20 mouse cellular contexts compared by ENCODE assay signal in the genomic region with DNA sequence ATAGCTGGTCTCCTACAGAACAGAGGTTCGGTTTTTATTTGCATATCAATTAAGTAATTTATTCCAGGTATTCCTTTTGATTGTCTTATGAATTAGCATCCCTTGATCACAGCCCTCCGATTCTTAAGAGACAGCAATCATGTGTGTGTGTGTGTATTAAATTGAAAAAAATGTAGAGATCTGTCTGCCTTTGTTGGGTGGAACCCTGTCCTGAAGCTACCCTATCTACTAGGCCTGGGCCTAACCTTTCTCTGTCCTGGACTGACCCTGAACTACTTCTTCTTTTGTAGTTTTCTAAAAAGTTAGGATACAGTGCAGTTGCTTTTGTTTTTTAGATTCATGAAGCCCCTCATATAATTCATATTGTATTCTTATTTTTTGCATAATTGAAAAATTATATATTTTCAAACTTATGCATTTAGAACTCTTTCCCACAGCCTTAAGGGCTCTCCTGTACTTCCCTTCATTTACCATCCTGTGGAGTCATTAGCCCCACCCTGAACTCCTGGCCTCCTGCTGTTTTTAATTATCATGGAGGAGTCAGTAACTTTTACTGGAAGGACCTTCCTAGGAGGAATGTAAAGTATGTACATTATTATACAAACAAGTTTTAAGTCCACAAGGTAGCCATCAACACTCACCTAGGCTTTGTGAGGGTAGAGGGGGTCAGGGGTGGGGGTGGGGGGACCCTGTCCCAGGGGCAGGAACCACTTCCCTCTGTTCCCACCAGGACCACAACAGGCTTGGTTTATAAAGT.
DNase-seq lines count a peak whose midpoint lies in the region; ATAC-seq and TF ChIP-seq lines count a peak whose summit lies in the region.
"Had no signal": no experiment of that assay in that cellular context is flagged by ENCODE, and none has a peak within 500 bp of the region (broad histone marks: within the 10 kb centered on the region; RNA-seq: fewer than 3 reads in every experiment).

No protein-coding gene starts in this region.

- H3K4me2 ChIP-seq in limb, embryonic 13.5 days (replicated peaks), result no peak overlapping the region
- H3K4me2 ChIP-seq: heart, embryonic 11.5 days; hindbrain, embryonic 12.5 days; hindbrain, embryonic 15.5 days had no signal

- H3K27me3 ChIP-seq in ES-Bruce4 (ENCODE audit: control insufficient read depth, insufficient read depth, low read length, poor library complexity, severe bottlenecking), result no peaks in the 10 kb centered on the region
- no peaks in the 10 kb centered on the region for H3K27me3 ChIP-seq in limb, embryonic 13.5 days
- no peaks in the 10 kb centered on the region for H3K27me3 ChIP-seq in heart, embryonic 10.5 days (ENCODE audit: insufficient read depth, poor library complexity, severe bottlenecking)
- H3K27me3 ChIP-seq: hindbrain, embryonic 12.5 days; hindbrain, embryonic 15.5 days had no signal

- peaks cover 2% of the 10 kb centered on the region for H3K4me1 ChIP-seq in ES-Bruce4 (ENCODE audit: control insufficient read depth, insufficient read depth, low read length)
- H3K4me1 ChIP-seq in limb, embryonic 13.5 days, result no peaks in the 10 kb centered on the region
- H3K4me1 ChIP-seq in heart, embryonic 10.5 days, result no peaks in the 10 kb centered on the region
- H3K4me1 ChIP-seq: hindbrain, embryonic 12.5 days; hindbrain, embryonic 15.5 days had no signal

- peak; percentile 92 for DNase-seq in ES-CJ7 (ENCODE audit: low read depth, low spot score)
- peak; percentile 91 for DNase-seq in ZHBTc4 (ENCODE audit: low read depth, low spot score)
- no peak for DNase-seq in heart, embryonic 10.5 days (ENCODE audit: low spot score)
- no peak for DNase-seq in gastrocnemius, adult 2 months
- DNase-seq: adrenal gland, postnatal 10 days; adrenal gland, postnatal 36 days; cerebellum, adult 18-20 months; cerebellum, adult 9-10 months; cerebellum, postnatal 14 days; forebrain, postnatal 0 days; gastrocnemius, postnatal 25 days; heart, adult 2 months had no signal

- no peak overlapping the region for H3K4me3 ChIP-seq in ES-Bruce4 (ENCODE audit: low read depth, low read length)
- no peak overlapping the region for H3K4me3 ChIP-seq in limb, embryonic 13.5 days
- H3K4me3 ChIP-seq in heart, embryonic 10.5 days, result no peak overlapping the region
- H3K4me3 ChIP-seq in gastrocnemius, adult 2 months, result no peak overlapping the region
- H3K4me3 ChIP-seq: heart, adult 2 months; hindbrain, embryonic 12.5 days; hindbrain, embryonic 15.5 days had no signal

- H3K9me3 ChIP-seq in ES-Bruce4 (replicated peaks; ENCODE audit: control insufficient read depth, insufficient read depth, low read length, poor library complexity, severe bottlenecking), result no peaks in the 10 kb centered on the region
- no peaks in the 10 kb centered on the region for H3K9me3 ChIP-seq in limb, embryonic 13.5 days
- no peaks in the 10 kb centered on the region for H3K9me3 ChIP-seq in heart, embryonic 10.5 days
- H3K9me3 ChIP-seq: hindbrain, embryonic 12.5 days; hindbrain, embryonic 15.5 days had no signal

- no peak for TF ChIP-seq POLR2A in ES-Bruce4 (IDR thresholded peaks at IDR 0.05; ENCODE audit: insufficient read depth, low read length)

- no peak overlapping the region for H3K9ac ChIP-seq in ES-Bruce4 (ENCODE audit: low read depth, poor library complexity, severe bottlenecking)
- H3K9ac ChIP-seq in limb, embryonic 13.5 days, result no peak overlapping the region
- H3K9ac ChIP-seq: forebrain, postnatal 0 days; hindbrain, embryonic 12.5 days; hindbrain, embryonic 15.5 days had no signal

- 0 out of 2 replicates have a peak, but pooled peaks have one; percentile 42 for TF ChIP-seq EP300 in ES-Bruce4 (IDR thresholded peaks at IDR 0.05; ENCODE audit: insufficient read depth, low read depth, low read length)

- TF ChIP-seq CTCF in ES-Bruce4 (IDR thresholded peaks at IDR 0.05; ENCODE audit: low read depth, low read length), result no peak
- no peak for TF ChIP-seq CTCF in gastrocnemius, adult 2 months (IDR thresholded peaks at IDR 0.05)

- ATAC-seq in limb, embryonic 13.5 days (ENCODE audit: low FRiP score, low read depth), result peak; percentile 57; the same call in 1 of the 2 replicates
- ATAC-seq: CD4-positive, CD25-positive, alpha-beta regulatory T cell, adult 4 months; forebrain, embryonic 14.5 days; forebrain, postnatal 0 days; intestine, postnatal 0 days had no signal

- H3K27ac ChIP-seq in ES-Bruce4 (ENCODE audit: insufficient read depth, low read length), result peak overlapping the region; percentile 59; the same call in 1 of the 2 replicates
- no peak overlapping the region for H3K27ac ChIP-seq in limb, embryonic 13.5 days
- H3K27ac ChIP-seq in heart, embryonic 10.5 days, result no peak overlapping the region
- no peak overlapping the region for H3K27ac ChIP-seq in gastrocnemius, adult 2 months
- H3K27ac ChIP-seq: heart, adult 2 months; hindbrain, embryonic 12.5 days; hindbrain, embryonic 15.5 days had no signal

- WGBS in limb, embryonic 13.5 days, result 73% methylated on average over 2 of the region's 2 CpGs
- 89% methylated on average over 2 of the region's 2 CpGs for WGBS in heart, embryonic 10.5 days

- no peaks in the 10 kb centered on the region for H3K36me3 ChIP-seq in ES-Bruce4 (ENCODE audit: control insufficient read depth, insufficient read depth, low read length, poor library complexity, severe bottlenecking)
- H3K36me3 ChIP-seq in limb, embryonic 13.5 days, result no peaks in the 10 kb centered on the region
- no peaks in the 10 kb centered on the region for H3K36me3 ChIP-seq in heart, embryonic 10.5 days
- H3K36me3 ChIP-seq: hindbrain, embryonic 12.5 days; hindbrain, embryonic 15.5 days had no signal

- intact Hi-C loops in gastrocnemius, adult 2 months (cut with DNase I), result no loop called here

Comparison
In these comparisons a context has a peak if more than half of its experiments do, and no peak if none do; other contexts are left out.
1. DNase-seq: peak in ES-CJ7 (single experiment) and ZHBTc4 (single experiment); none in heart, embryonic 10.5 days (single experiment) and gastrocnemius, adult 2 months (single experiment).